Mouse (Mus musculus) thymus, adult 2 months (tissue): ENCODE data around the gene Ankrd37.

Experiments
- CTCF ChIP-seq: fragments of 200-500 bp; IDR thresholded peaks from 2 replicates; pipeline ENCODE4 v1.5.1; 2012; ENCODE audit warnings: mild to moderate bottlenecking, control low read depth, low read length, moderate library complexity, borderline replicate concordance; ENCODE audit not compliant: control insufficient read depth, poor library complexity, insufficient read depth; ENCODE audit errors: extremely low read depth
- POLR2A ChIP-seq: fragments of 200-500 bp; IDR thresholded peaks from 2 replicates; pipeline ENCODE4 v1.6.1; 2012; ENCODE audit warnings: mild to moderate bottlenecking, low read length, control low read depth, moderate library complexity; ENCODE audit not compliant: control insufficient read depth, poor library complexity, insufficient read depth; ENCODE audit errors: extremely low read depth

GRCm38 (mm10) chr8:46010746-46011680 lies 5.5 kb upstream of the Ankrd37 start:
- no peak for TF ChIP-seq POLR2A
- no peak for TF ChIP-seq CTCF
